Mouse (Mus musculus) heart, embryonic 15.5 days (tissue): ENCODE data around the gene Rorb. TPM values are rescaled to one million over a fixed set of nuclear protein-coding genes. Genes with fewer than 3 reads are reported as not detected.

Experiments used
- ATAC-seq: fragments of 200-750 bp; cut with Nextera tagmentation; replicated peaks from 2 replicates; pipeline ENCODE4 v1.8.0; 2017; ENCODE audit warnings: low read depth, moderate TSS enrichment; ENCODE audit not compliant: insufficient number of reproducible peaks, insufficient read depth, low FRiP score
- H3K27ac ChIP-seq: fragments of 300-500 bp; sonication (generic); 2 replicates; pipeline ENCODE4 v1.5.1; 2015; ENCODE audit warnings: mild to moderate bottlenecking, inconsistent platforms
- H3K27me3 ChIP-seq: fragments of 300-500 bp; sonication (generic); 2 replicates; pipeline ENCODE4 v1.6.1; 2015; ENCODE audit warnings: inconsistent platforms
- H3K36me3 ChIP-seq: fragments of 300-500 bp; sonication (generic); 2 replicates; pipeline ENCODE4 v1.6.1; 2015; ENCODE audit warnings: mild to moderate bottlenecking, inconsistent platforms
- H3K4me1 ChIP-seq: fragments of 300-500 bp; sonication (generic); replicated peaks from 2 replicates; pipeline ENCODE4 v1.6.1; 2015; ENCODE audit warnings: inconsistent platforms
- H3K4me2 ChIP-seq: fragments of 300-500 bp; sonication (generic); 2 replicates; pipeline ENCODE4 v1.6.1; 2015; ENCODE audit warnings: inconsistent platforms, mild to moderate bottlenecking, moderate library complexity
- H3K4me3 ChIP-seq: fragments of 300-500 bp; sonication (generic); 2 replicates; pipeline ENCODE4 v1.5.1; 2015; ENCODE audit warnings: mild to moderate bottlenecking, inconsistent platforms
- H3K9ac ChIP-seq: fragments of 300-500 bp; sonication (generic); 2 replicates; pipeline ENCODE4 v1.6.1; 2015; ENCODE audit warnings: mild to moderate bottlenecking, inconsistent platforms
- H3K9me3 ChIP-seq: fragments of 300-500 bp; sonication (generic); replicated peaks from 2 replicates; pipeline ENCODE4 v1.6.1; 2016; ENCODE audit warnings: inconsistent platforms
- WGBS: fragments of 180-500 bp; shearing (Covaris S2); methylation state at CpG from one replicate; pipeline ENCODE4 v1.1.7; 2015; ENCODE audit warnings: mixed read lengths; 5-methylcytosine and 5-hydroxymethylcytosine counted together
- polyA plus RNA-seq: library from polyadenylated mRNA; unstranded; fragments of >200 nt; fragmentation: Nextera tagmentation; extraction: Ambion mirVana; gene quantifications from 2 replicates; pipeline ENCODE4 v1.2.1, GENCODE M21; 2015

Gene Rorb
- polyA plus RNA-seq, 1 experiment from 2014 or later = 0.49 TPM

GRCm38 (mm10) chr19:19004023-19004656 lies 106.9 kb downstream of the Rorb start:
- Histone ChIP-seq H3K4me2 (no peak overlapping the region), H3K27ac (no peak overlapping the region), H3K4me1 (no peaks in the 10 kb centered on the region), H3K27me3 (no peaks in the 10 kb centered on the region), H3K9me3 (no peaks in the 10 kb centered on the region), H3K4me3 (no peak overlapping the region), H3K36me3 (no peaks in the 10 kb centered on the region), H3K9ac (no peak overlapping the region)
- no peak for ATAC-seq
- WGBS = 58% methylated on average over 7 of the region's 11 CpGs

- no peaks in the 10 kb centered on the region for H3K9me3 ChIP-seq
- 86% methylated on average over 8 of the region's 8 CpGs for whole genome bisulfite sequencing
- H3K4me2 ChIP-seq = no peak overlapping the region
- no peak for ATAC-seq
- no peaks in the 10 kb centered on the region for H3K36me3 ChIP-seq
- no peak overlapping the region for H3K9ac ChIP-seq
- H3K4me3 ChIP-seq = no peak overlapping the region
- no peaks in the 10 kb centered on the region for H3K4me1 ChIP-seq
- H3K27me3 ChIP-seq = no peaks in the 10 kb centered on the region
- H3K27ac ChIP-seq = no peak overlapping the region
Observed at GRCm38 (mm10) chr19:18998966-18999365, 112.0 kb downstream of the Rorb start.

- Histone ChIP-seq H3K36me3 (no peaks in the 10 kb centered on the region), H3K27me3 (no peaks in the 10 kb centered on the region), H3K4me1 (no peaks in the 10 kb centered on the region), H3K4me3 (no peak overlapping the region), H3K27ac (no peak overlapping the region), H3K9me3 (no peaks in the 10 kb centered on the region), H3K9ac (no peak overlapping the region), H3K4me2 (no peak overlapping the region)
- 58% methylated on average over 1 of the region's 1 CpGs for WGBS
- no peak for ATAC-seq
Observed at GRCm38 (mm10) chr19:18997711-18998110, 113.3 kb downstream of the Rorb start.

- H3K9me3 ChIP-seq = no peaks in the 10 kb centered on the region
- H3K4me1 ChIP-seq = no peaks in the 10 kb centered on the region
- H3K27me3 ChIP-seq = no peaks in the 10 kb centered on the region
- WGBS = 72% methylated on average over 5 of the region's 5 CpGs
- no peaks in the 10 kb centered on the region for H3K36me3 ChIP-seq
- H3K27ac ChIP-seq = no peak overlapping the region
- ATAC-seq = no peak
- H3K4me3 ChIP-seq = no peak overlapping the region
- no peak overlapping the region for H3K9ac ChIP-seq
- H3K4me2 ChIP-seq = no peak overlapping the region
Observed at GRCm38 (mm10) chr19:18979996-18980395, 131.0 kb downstream of the Rorb start.

- no peak overlapping the region for H3K4me2 ChIP-seq
- no peak overlapping the region for H3K9ac ChIP-seq
- H3K36me3 ChIP-seq = no peaks in the 10 kb centered on the region
- no peaks in the 10 kb centered on the region for H3K27me3 ChIP-seq
- no peak overlapping the region for H3K27ac ChIP-seq
- H3K4me1 ChIP-seq = no peaks in the 10 kb centered on the region
- ATAC-seq = no peak; the same call in 1 of the 2 replicates
- no peaks in the 10 kb centered on the region for H3K9me3 ChIP-seq
- WGBS = 37% methylated on average over 5 of the region's 5 CpGs
- no peak overlapping the region for H3K4me3 ChIP-seq
Observed at GRCm38 (mm10) chr19:18974796-18975660, 136.0 kb downstream of the Rorb start.

- no peak for ATAC-seq
- no peak overlapping the region for H3K9ac ChIP-seq
- no peak overlapping the region for H3K4me2 ChIP-seq
- no peak overlapping the region for H3K27ac ChIP-seq
- H3K4me3 ChIP-seq = no peak overlapping the region
- H3K27me3 ChIP-seq = no peaks in the 10 kb centered on the region
- H3K36me3 ChIP-seq = no peaks in the 10 kb centered on the region
- 75% methylated on average over 8 of the region's 8 CpGs for WGBS
- H3K4me1 ChIP-seq = 0 out of 2 replicates have a peak, but pooled peaks cover 6% of the 10 kb centered on the region
- no peaks in the 10 kb centered on the region for H3K9me3 ChIP-seq
Observed at GRCm38 (mm10) chr19:18969386-18969785, 141.6 kb downstream of the Rorb start.

GRCm38 (mm10) chr19:18967307-18967706 lies 143.7 kb downstream of the Rorb start:
- WGBS = 37% methylated on average over 4 of the region's 4 CpGs
- Histone ChIP-seq H3K4me2 (peak overlapping the region; percentile 36), H3K4me1 (0 out of 2 replicates have a peak, but pooled peaks cover 6% of the 10 kb centered on the region), H3K4me3 (no peak overlapping the region), H3K9ac (no peak overlapping the region), H3K36me3 (no peaks in the 10 kb centered on the region), H3K9me3 (no peaks in the 10 kb centered on the region), H3K27ac (peak overlapping the region; percentile 45; the same call in 1 of the 2 replicates), H3K27me3 (no peaks in the 10 kb centered on the region)
- ATAC-seq = no peak

- WGBS = 33% methylated on average over 3 of the region's 3 CpGs
Observed at GRCm38 (mm10) chr19:18959862-18960261, 151.1 kb downstream of the Rorb start.

GRCm38 (mm10) chr19:18952806-18953205 lies 158.2 kb downstream of the Rorb start:
- Histone ChIP-seq H3K4me3 (no peak overlapping the region), H3K4me1 (no peaks in the 10 kb centered on the region), H3K4me2 (no peak overlapping the region), H3K27ac (no peak overlapping the region), H3K9ac (no peak overlapping the region), H3K9me3 (no peaks in the 10 kb centered on the region), H3K36me3 (no peaks in the 10 kb centered on the region), H3K27me3 (no peaks in the 10 kb centered on the region)
- ATAC-seq = no peak
- WGBS = 82% methylated on average over 3 of the region's 3 CpGs

More at GRCm38 (mm10) chr19:18959862-18960261, 151.1 kb downstream of the Rorb start:
- no peak overlapping the region for H3K27ac ChIP-seq
- no peak overlapping the region for H3K9ac ChIP-seq
- no peaks in the 10 kb centered on the region for H3K4me1 ChIP-seq
- no peak for ATAC-seq
- no peak overlapping the region for H3K4me3 ChIP-seq
- no peaks in the 10 kb centered on the region for H3K27me3 ChIP-seq
- H3K9me3 ChIP-seq = no peaks in the 10 kb centered on the region
- H3K36me3 ChIP-seq = no peaks in the 10 kb centered on the region
- no peak overlapping the region for H3K4me2 ChIP-seq

GRCm38 (mm10) chr19:18947193-18947592 lies 163.8 kb downstream of the Rorb start:
- H3K4me1 ChIP-seq = no peaks in the 10 kb centered on the region
- H3K27ac ChIP-seq = no peak overlapping the region
- no peak overlapping the region for H3K4me2 ChIP-seq
- H3K4me3 ChIP-seq = no peak overlapping the region
- H3K9me3 ChIP-seq = no peaks in the 10 kb centered on the region
- H3K27me3 ChIP-seq = no peaks in the 10 kb centered on the region
- H3K36me3 ChIP-seq = no peaks in the 10 kb centered on the region
- no peak overlapping the region for H3K9ac ChIP-seq
- 57% methylated on average over 3 of the region's 3 CpGs for WGBS
- ATAC-seq = no peak

- H3K4me2 ChIP-seq = no peak overlapping the region
- no peaks in the 10 kb centered on the region for H3K27me3 ChIP-seq
- H3K9ac ChIP-seq = no peak overlapping the region
- 84% methylated on average over 3 of the region's 3 CpGs for WGBS
- H3K4me1 ChIP-seq = no peaks in the 10 kb centered on the region
- no peak for ATAC-seq
- H3K9me3 ChIP-seq = no peaks in the 10 kb centered on the region
- no peak overlapping the region for H3K27ac ChIP-seq
- no peaks in the 10 kb centered on the region for H3K36me3 ChIP-seq
- H3K4me3 ChIP-seq = no peak overlapping the region
Observed at GRCm38 (mm10) chr19:18945265-18945664, 165.7 kb downstream of the Rorb start.
